Mouse (Mus musculus) intestine, embryonic 16.5 days (tissue): Measurements from ENCODE around the gene Elac2. TPM values are rescaled to one million over a fixed set of nuclear protein-coding genes. Genes with fewer than 3 reads are reported as not detected.
A peak's percentile ranks its signal among the peaks of the same experiment; 100 is the strongest.

ENCODE experiments used
- ATAC-seq: fragments of 200-750 bp; cut with Nextera tagmentation; 2 replicates; pipeline ENCODE4 v1.8.0; 2017; ENCODE audit warnings: moderate TSS enrichment, moderate library complexity
- H3K27ac ChIP-seq: fragments of 300-500 bp; sonication (generic); 2 replicates; pipeline ENCODE4 v1.5.1; 2014; ENCODE audit warnings: mild to moderate bottlenecking, low read length
- H3K27me3 ChIP-seq: fragments of 300-500 bp; sonication (generic); replicated peaks from 2 replicates; pipeline ENCODE4 v1.6.1; 2014; ENCODE audit warnings: low read length, control low read depth, mixed read lengths; ENCODE audit not compliant: control insufficient read depth, insufficient read depth
- H3K36me3 ChIP-seq: fragments of 300-500 bp; sonication (generic); 2 replicates; pipeline ENCODE4 v1.6.1; 2014; ENCODE audit warnings: low read length, control low read depth; ENCODE audit not compliant: control insufficient read depth, insufficient read depth
- H3K4me1 ChIP-seq: fragments of 300-500 bp; sonication (generic); 2 replicates; pipeline ENCODE4 v1.6.1; 2014; ENCODE audit warnings: low read length, control low read depth, mixed read lengths; ENCODE audit not compliant: control insufficient read depth, insufficient read depth
- H3K4me2 ChIP-seq: fragments of 300-500 bp; sonication (generic); 2 replicates; pipeline ENCODE4 v1.6.1; 2014; ENCODE audit warnings: low read depth, low read length, control low read depth
- H3K4me3 ChIP-seq: fragments of 300-500 bp; sonication (generic); 2 replicates; pipeline ENCODE4 v1.5.1; 2014; ENCODE audit warnings: mild to moderate bottlenecking, low read length
- H3K9ac ChIP-seq: fragments of 300-500 bp; sonication (generic); 2 replicates; pipeline ENCODE4 v1.6.1; 2014; ENCODE audit warnings: low read depth, low read length
- H3K9me3 ChIP-seq: fragments of 300-500 bp; sonication (generic); 2 replicates; pipeline ENCODE4 v1.6.1; 2016; ENCODE audit warnings: low read length, control low read depth; ENCODE audit not compliant: control insufficient read depth
- WGBS: fragments of 180-500 bp; shearing (Covaris S2); extraction: QIAGEN DNeasy Blood & Tissue Kit; methylation state at CpG from one replicate; pipeline ENCODE4 v1.1.7; 2014; 5-methylcytosine and 5-hydroxymethylcytosine counted together
- polyA plus RNA-seq: library from polyadenylated mRNA; unstranded; fragments of >200 nt; fragmentation: Nextera tagmentation; extraction: Ambion mirVana; gene quantifications from 2 replicates; pipeline ENCODE4 v1.2.1, GENCODE M21; 2015

Elac2 gene
- polyA plus RNA-seq: 24.7 and 26.4 TPM in 2 replicates

DNA sequence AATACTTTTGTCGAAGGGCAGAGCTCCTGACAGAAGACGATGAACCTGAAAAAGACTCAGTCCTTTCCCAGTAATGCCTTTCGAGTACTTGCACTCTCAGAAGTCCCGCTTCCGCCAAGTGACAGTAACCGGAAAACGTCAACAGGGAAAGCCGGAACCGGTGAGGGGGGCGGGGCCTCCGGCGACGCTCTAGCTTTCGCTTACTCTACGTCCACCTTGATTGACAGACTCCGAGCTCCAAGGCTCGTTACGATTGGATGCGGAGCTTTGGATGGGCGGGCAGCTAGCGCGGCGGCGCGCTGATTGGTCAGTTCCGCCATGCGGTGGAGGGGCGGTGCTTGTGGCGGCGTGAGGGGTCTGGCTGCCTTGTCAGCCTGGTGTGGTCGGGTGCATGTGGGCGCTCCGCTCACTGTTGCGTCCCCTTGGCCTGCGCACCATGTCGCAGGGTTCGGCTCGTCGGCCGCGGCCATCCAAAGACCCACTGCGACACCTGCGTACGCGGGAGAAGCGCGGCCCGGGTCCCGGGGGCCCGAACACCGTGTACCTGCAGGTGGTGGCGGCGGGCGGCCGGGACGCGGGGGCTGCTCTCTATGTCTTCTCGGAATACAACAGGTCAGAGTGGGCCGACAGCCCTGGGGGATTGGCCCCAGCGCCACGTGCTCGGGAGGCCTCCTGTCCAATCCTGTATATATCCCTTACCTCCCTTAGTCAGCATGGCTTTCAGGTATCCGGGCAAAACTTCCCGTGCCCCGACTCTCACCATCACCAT, at the start of gene Elac2:
Elac2 (plus strand) TSS at position 319 of the 769 bp plus-strand sequence.
- under 1% methylated on average over 65 of the region's 65 CpGs for WGBS
- Histone ChIP-seq H3K36me3 (0 out of 2 replicates have a peak, but pooled peaks cover 3% of the 10 kb centered on the region), H3K4me2 (peak within 1 kb of the TSS; percentile 86), H3K27me3 (no peaks in the 10 kb centered on the region), H3K9me3 (no peaks in the 10 kb centered on the region), H3K9ac (peak within 1 kb of the TSS; percentile 87), H3K4me3 (peak within 1 kb of the TSS; percentile 95), H3K4me1 (peaks cover 4% of the 10 kb centered on the region), H3K27ac (no peak within 1 kb of the TSS)
- ATAC-seq: peak; percentile 100

DNA sequence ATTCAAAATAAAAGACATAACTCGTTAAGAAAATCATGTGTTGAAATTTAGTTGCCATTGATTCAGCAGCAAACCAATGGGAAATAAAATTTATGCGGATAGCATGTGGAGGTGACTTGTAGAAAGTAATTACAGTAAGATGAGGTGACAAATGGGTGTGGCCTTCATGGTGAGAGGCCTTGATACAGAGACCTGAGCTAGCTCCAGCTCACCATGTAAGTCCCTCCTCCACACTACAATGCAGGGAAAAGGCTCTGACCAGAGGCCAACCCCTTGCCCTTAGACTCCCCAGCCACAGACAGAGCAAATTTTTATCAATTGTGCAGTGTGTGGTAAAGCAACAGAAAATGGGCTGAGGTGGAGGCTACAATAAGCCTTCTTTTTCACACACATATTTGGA, 49.7 kb upstream of the Elac2 start:
- Histone ChIP-seq H3K4me3 (no peak overlapping the region), H3K4me1 (no peaks in the 10 kb centered on the region), H3K9ac (no peak overlapping the region), H3K4me2 (no peak overlapping the region), H3K27ac (no peak overlapping the region), H3K9me3 (no peaks in the 10 kb centered on the region), H3K27me3 (no peaks in the 10 kb centered on the region), H3K36me3 (no peaks in the 10 kb centered on the region)
- ATAC-seq: no peak
- 87% methylated on average over 2 of the region's 2 CpGs for WGBS

DNA sequence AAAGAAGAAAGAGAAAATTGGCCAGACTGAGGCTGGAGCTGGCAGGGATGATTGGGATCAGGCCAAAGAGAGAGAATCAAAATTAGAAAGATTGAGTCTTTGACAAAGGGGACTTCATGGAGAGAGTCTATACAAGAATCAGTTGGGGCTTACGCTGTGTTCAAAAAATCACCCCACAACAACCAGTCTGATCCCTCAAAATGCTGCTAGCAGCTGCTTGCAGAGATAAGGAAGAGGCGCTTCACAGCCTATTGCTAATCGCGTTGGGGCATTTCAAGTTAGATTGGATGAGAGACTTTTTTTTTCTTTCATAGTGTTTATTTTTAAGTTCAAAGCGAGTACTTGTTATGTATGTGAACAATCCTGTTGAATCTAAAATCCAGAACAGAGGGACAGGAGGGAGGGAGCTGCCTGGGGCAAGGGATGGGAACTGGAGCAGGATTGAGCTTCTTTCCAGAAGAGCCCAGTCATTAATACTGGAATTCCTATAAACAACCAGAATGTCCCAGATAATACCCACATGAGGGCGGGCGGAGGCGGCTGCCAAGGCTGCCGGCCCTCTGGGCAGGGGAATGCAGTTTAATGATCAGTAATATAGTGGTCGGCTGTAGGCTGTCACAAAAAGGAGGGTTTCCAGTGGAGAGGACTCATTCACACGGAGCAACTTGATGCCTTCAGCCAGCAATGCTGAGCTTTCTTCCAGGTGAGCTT, 47.6 kb upstream of the Elac2 start:
- Histone ChIP-seq H3K9me3 (no peaks in the 10 kb centered on the region), H3K9ac (no peak overlapping the region), H3K4me3 (no peak overlapping the region), H3K4me1 (no peaks in the 10 kb centered on the region), H3K27ac (no peak overlapping the region), H3K36me3 (no peaks in the 10 kb centered on the region), H3K4me2 (no peak overlapping the region), H3K27me3 (no peaks in the 10 kb centered on the region)
- no peak for ATAC-seq
- WGBS: 44% methylated on average over 11 of the region's 11 CpGs

DNA sequence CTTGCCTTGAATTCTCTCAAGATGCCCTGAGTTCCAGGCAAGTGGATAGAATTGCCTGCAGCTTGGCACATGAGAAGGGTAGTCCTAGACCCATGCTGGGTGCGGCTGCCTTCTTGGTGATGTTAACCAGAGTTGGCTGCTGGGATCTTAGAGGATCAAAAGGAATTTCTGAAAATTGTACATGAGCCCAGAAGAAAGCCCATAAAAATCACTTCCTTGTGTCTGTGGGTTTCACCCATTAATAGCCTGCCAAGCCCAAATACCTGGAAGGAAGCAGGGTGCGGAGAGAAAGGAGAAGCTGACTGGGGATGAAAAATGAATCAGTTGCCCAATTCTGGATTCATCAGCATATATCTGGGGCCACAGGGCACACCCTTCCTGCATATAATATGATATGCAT, 41.6 kb upstream of the Elac2 start:
- Histone ChIP-seq H3K4me3 (no peak overlapping the region), H3K27ac (no peak overlapping the region), H3K36me3 (no peaks in the 10 kb centered on the region), H3K27me3 (no peaks in the 10 kb centered on the region), H3K9me3 (no peaks in the 10 kb centered on the region), H3K4me1 (no peaks in the 10 kb centered on the region), H3K4me2 (no peak overlapping the region), H3K9ac (no peak overlapping the region)
- 86% methylated on average over 2 of the region's 2 CpGs for WGBS
- ATAC-seq: no peak

DNA sequence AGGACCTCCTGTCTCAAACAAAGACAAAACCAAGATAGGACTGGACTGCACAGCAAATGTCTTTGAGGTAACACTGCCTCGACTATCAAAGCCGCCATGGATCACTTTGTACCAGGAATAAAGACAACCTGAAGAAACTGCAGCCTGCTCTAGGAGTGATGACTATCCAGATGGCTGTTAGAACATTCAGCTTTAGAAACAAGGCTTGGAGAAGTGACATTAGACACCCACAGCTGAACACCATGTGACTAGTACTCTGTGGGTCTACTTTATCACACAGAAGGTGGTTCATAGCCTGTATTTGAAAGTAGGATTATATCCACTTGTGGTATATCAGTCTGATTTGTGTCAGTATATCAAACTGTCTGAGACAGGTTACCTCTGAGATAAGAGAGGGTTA, 37.6 kb upstream of the Elac2 start:
- Histone ChIP-seq H3K27ac (no peak overlapping the region), H3K4me1 (no peaks in the 10 kb centered on the region), H3K9me3 (no peaks in the 10 kb centered on the region), H3K27me3 (no peaks in the 10 kb centered on the region), H3K4me3 (no peak overlapping the region), H3K9ac (no peak overlapping the region), H3K4me2 (no peak overlapping the region), H3K36me3 (no peaks in the 10 kb centered on the region)
- no peak for ATAC-seq
- WGBS: 89% methylated on average over 2 of the region's 2 CpGs

DNA sequence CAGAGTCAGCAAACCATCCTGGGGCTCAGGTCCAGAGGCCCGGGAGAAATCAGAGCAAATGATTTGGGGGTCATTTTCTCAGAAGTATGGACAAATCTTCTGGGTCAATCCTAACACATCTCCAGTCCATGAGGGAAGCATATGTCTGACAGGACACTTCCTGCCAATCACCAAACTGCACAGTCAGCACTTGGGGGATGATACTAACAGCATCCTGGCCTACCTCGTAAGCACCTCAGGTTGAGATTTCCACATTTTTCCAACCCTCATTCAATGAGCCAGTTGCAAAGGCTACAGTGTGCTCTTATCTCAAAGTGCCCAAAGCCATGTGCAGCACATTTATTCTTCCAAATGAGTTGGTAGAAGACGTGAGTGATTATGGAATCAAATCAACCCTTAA, 29.1 kb upstream of the Elac2 start:
- H3K4me1 ChIP-seq: no peaks in the 10 kb centered on the region
- no peak for ATAC-seq
- no peak overlapping the region for H3K27ac ChIP-seq
- H3K9ac ChIP-seq: no peak overlapping the region
- H3K4me3 ChIP-seq: no peak overlapping the region
- H3K27me3 ChIP-seq: no peaks in the 10 kb centered on the region
- no peaks in the 10 kb centered on the region for H3K36me3 ChIP-seq
- H3K4me2 ChIP-seq: no peak overlapping the region
- WGBS: 76% methylated on average over 3 of the region's 3 CpGs
- no peaks in the 10 kb centered on the region for H3K9me3 ChIP-seq

DNA sequence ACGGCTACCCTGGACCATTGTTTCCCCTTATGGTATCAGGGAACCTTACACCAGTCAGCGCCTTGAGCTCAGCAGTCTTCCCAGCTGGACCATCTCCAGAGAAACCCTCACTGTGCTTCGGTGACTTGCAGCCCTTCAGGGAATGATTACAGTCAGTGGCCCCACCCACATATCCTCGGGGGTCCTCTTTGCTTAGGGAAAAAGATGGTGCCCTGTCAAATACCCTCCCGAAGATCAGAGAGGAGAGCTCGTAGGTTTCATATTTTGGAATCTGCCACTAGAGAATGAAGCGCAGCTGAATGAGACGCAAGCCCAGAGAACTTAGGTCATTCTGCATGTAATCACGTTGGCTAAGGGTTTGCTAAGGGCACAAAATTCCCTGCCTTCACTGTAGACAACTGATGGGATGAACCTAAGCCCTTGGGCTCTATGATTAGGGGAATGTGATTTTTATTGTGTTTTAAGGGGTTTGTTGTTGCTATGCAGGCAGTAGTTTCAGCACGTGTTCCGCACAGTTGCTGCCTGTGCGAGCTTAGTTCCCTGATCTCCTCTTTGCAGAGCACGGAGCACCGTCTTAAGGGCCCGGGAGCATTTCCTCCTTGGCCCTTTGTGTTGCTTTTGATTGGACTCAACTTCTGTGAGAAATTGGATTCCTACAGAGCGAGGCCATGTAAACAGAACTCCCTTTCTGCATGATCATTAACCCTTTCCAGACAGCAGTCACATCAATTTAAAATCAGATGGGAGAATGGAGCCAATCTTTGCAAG, 21.7 kb upstream of the Elac2 start:
- Histone ChIP-seq H3K9ac (no peak overlapping the region), H3K27me3 (no peaks in the 10 kb centered on the region; the same call in 1 of the 2 replicates), H3K4me3 (peak overlapping the region; percentile 10; the same call in 1 of the 2 replicates), H3K36me3 (no peaks in the 10 kb centered on the region), H3K9me3 (no peaks in the 10 kb centered on the region), H3K27ac (no peak overlapping the region), H3K4me1 (no peaks in the 10 kb centered on the region; the same call in 1 of the 2 replicates), H3K4me2 (peak overlapping the region; percentile 46; the same call in 1 of the 2 replicates)
- ATAC-seq: peak; percentile 50; the same call in 1 of the 2 replicates
- WGBS: 6% methylated on average over 16 of the region's 16 CpGs

DNA sequence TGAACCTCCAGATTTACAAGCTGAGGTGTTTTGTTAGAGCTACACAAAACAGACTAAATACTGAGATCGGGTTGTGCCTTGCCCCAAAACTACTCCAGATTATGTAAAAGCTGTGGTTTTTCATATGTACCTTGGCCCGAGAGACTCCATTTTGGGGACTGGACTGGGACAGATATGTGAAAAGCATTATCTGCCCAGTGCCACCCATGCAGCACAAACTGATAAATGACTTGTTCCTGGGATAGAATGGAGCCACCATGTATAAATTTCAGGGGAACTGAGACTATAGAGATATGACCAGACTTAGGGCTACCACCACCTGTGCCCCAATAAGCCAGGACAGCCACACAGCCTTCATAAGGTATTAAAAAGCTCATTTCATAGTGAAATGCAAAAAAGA, 16.2 kb upstream of the Elac2 start:
- ATAC-seq: no peak
- Histone ChIP-seq H3K36me3 (no peaks in the 10 kb centered on the region), H3K27me3 (no peaks in the 10 kb centered on the region; the same call in 1 of the 2 replicates), H3K9ac (no peak overlapping the region), H3K4me2 (no peak overlapping the region), H3K9me3 (no peaks in the 10 kb centered on the region), H3K4me3 (no peak overlapping the region), H3K4me1 (no peaks in the 10 kb centered on the region; the same call in 1 of the 2 replicates), H3K27ac (no peak overlapping the region)
- WGBS: 92% methylated on average over 2 of the region's 2 CpGs

DNA sequence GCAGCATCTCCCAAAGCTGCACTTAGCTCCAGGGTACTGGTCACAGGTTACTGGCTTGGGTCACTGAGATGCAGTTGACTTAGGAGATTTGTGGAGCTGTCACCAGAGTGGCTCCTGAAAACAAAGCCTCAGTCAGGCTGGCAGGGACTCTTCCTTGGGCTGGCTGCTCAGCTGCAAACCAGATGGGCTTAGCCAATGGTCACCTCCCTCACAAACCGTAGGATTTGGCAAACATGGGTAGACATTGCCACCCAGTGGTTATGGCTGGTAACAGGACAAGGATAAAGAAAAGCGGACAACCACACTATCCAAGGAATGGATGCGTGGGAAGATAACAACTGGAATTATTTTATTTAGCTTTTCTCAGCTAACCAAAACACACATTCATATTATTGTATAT, 10.3 kb upstream of the Elac2 start:
- H3K9me3 ChIP-seq: no peaks in the 10 kb centered on the region
- no peaks in the 10 kb centered on the region for H3K27me3 ChIP-seq
- H3K36me3 ChIP-seq: no peaks in the 10 kb centered on the region
- 8% methylated on average over 3 of the region's 3 CpGs for WGBS
- no peaks in the 10 kb centered on the region for H3K4me1 ChIP-seq
- no peak overlapping the region for H3K9ac ChIP-seq
- no peak overlapping the region for H3K4me2 ChIP-seq
- ATAC-seq: peak; percentile 80
- no peak overlapping the region for H3K27ac ChIP-seq
- H3K4me3 ChIP-seq: no peak overlapping the region
